Mouse (Mus musculus) lung, postnatal 25 days (tissue): ENCODE measurements around the gene Defb13.
"Not testable (repeated sequence)": the region's sequence is repeated elsewhere in the genome, so short reads cannot be mapped to it uniquely, and the experiment has no call there.

Experiments used
- DNase-seq: peaks from one replicate; pipeline ENCODE4 v3.0.0; 2022; ENCODE audit warnings: low spot score

Defb13 gene

DNA sequence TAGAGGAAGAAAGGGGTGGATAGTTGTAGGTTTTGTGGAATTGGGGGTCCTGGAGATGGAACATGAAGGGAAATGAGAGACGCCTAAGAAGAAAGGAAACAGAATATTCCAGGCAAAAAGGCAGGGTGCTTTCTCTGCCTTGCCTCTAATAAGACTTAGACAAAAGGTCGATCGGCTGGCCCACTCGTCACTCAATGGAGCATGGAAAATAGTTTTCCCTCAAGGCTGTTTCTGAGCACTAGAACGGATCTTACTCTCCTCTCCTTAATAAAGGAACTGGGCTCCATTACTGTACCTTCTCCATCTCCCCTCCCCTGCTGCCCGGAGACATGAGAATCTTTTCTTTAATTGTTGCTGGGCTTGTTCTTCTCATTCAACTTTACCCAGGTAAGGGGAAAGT, at the start of gene Defb13:
TSS of gene Defb13 (plus strand) at position 301 of the 400 bp plus-strand sequence.
- no peak for DNase-seq

DNA sequence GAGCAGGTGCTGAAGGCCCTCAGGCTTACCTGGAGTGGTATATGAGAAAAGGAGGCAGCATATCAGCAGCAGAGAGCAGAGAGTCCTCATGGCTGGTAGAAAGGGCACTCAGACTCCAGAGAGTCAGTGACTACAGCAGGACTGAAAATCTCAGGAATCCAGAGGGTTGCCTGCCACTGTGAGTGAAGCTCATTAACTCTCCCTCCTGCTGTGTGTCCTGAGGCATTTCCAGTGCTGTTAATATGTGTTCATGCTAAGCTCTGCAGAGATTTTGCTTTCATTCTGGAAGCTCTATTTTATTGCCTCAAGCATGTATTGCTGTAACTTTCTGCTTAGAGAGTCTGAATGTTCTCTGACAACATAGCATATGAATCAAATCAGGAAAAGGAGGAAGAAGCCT, 40.3 kb upstream of the Defb13 start, which contains the start of gene Defb11:
TSS of gene Defb11 (minus strand) at position 123 of the 400 bp plus-strand sequence.
- not testable (repeated sequence) for DNase-seq

DNA sequence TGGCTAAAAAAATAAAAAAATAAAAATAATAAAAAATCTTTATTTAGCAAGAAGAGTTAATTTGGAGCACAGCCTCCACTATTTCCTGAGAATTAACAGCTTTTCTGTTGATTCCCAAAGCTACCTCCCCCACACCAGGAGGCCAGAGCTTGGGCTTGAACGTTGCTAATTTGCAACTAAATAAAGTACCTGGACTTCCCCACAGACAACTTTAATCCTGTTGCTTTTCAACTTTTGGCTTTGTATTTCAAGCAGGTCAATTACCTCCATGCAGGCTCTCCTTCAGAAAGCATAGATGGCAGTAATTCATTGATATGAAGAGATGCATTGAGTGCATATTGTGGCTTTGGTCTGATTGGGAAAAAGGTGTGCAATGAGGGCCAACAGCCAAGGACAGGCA, 34.6 kb upstream of the Defb13 start:
- no peak for DNase-seq

DNA sequence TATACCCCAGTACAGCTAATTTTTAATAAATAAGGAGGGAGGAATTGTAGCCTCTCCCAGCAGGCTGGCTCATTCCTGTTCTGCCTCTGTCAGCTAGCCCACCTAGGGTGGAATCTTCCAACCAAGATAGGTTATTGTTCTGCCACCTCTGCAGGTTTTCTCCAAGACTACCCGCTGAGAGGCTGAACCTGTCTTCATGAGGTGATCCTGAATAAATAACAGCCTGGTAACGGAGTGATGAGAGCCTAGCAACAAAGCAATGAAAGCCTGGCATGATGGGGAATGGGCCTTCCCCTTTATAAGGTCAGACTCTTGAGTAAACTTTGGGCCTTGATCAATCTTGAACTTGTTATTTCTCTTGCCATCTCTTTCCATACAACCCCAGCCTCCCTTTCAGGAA, 34.0 kb upstream of the Defb13 start:
- no peak for DNase-seq

DNA sequence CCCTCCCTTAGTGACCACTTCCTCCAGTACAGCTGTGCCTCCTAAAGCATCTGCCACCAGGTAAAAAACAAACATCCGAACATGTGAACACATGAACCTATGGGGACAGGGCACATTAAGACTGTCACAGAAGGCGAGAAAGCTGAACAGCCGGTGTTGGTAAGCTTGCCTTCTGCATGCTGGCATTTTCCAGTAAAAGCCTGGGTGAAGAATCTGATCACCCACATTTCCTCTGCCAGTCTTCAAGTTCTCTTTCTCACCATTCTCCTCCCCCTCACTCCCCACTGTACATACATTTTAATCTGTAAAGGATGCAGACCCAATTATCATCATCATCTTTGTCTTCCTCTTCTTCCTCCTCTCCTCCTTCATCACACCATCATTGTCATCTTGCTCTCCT, 30.9 kb upstream of the Defb13 start:
- DNase-seq: no peak

DNA sequence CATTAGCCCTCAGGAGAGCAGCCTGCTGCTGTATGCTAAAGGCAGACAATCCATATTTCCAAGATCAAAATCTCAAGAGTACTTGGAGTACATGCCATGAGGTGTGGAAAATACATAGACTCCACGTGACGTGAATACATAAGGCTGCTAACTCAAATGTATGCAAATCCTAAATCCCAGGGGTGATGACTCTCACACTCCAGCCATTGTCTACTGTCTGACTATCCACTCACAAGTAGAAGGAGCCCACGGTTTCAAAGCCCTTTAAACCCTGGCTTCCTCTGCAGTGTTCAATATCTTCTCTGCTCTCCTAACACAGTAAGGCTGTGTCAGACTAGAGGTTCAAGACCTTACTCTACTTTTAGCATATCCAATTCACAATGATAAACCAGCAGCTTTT, 15.8 kb upstream of the Defb13 start:
- DNase-seq: not testable (repeated sequence)

DNA sequence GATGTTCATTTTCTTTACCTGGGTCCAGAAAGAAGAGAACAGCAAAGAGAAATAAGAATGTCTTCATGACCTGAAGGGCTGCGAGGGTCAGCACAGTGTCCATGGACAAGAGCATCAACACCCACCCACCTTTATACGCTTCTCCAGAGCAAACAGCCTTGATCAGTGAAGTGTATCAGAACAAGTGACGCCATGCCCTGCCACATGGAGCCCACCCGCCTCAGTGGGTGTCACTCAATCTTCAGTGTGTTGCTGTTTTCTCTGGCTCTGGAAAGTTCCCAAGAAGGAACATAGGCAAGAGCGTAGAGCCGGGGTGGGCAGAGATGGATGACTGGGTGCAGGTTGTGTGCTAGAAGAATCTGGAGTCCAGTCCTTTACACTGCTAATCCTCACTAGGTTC, 14.0 kb upstream of the Defb13 start, which contains the start of gene Defb15:
TSS of gene Defb15 (minus strand) at position 101 of the 400 bp plus-strand sequence.
- DNase-seq: no peak

DNA sequence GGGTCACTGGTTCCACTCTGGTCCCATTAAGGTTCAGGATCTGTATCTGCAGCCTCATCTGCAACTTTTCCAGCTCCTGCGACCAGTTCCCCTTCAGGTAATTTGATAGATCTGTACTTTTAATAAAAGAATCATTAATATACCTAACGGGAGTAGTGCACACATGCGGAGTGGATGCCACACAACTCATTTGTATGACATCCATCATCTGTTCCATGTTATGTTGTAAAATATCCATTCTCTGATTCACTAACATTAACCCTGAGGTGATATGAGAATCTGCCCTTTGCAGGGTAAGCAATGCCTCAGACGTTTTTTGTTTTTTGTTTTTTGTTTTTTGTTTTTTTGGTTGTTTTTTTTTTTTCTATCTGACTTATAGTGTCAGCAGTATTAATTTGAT, 8.5 kb upstream of the Defb13 start, which contains the start of gene Defb35:
TSS of gene Defb35 (plus strand) at position 301 of the 400 bp plus-strand sequence.
- not testable (repeated sequence) for DNase-seq

DNA sequence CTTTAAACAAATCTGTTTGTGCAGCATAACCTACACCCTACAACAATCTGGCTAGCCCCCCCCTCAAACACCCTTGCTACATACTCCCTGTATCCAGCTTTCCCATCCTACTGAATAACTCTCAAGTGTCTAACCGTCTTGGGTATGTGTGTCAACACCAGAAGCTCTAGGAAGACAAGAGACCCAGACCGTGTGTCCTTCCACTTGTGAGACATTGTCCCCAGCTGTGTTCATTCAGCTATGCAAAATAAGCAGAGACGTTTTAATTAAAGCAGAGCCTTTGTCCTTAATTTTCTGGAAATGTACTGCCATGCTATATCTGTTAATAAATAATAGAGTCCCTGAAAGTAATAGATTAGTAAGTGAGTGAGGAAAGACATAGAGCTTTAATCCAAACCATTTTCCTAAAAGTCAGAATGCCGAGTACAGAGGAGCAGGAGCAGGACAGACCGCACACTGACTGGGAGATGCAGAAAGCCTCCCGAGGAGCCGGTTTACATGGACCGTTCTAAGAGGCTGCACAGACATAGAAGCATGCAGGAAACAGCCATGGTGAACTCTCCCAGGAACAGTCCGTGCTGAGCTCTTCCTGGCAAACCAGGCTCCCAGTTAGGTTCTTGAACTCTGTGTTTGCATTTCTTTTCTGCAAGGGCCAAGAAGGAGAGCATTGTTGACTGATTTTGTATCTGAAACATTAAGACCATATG, 902 bp downstream of the Defb13 start:
- no peak for DNase-seq

DNA sequence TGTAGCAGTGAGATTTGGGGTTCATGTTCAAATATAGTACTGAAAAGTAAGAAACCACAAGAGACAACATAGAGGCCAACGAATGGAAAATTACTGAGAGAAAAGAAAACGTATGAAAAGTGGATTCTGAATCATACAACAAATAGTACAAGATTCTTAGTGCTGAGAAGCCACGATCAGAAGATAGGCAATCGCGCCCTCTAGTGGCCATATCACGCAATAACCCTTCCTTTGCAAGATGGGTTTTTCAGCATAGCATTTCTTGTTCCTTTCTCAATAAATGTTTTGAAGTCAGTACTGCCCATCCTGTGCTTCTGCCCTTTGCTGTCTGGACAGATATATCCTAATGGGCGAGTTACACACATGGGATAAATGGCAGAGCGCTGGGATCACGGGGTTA, 8.8 kb downstream of the Defb13 start:
- peak; percentile 1 for DNase-seq

DNA sequence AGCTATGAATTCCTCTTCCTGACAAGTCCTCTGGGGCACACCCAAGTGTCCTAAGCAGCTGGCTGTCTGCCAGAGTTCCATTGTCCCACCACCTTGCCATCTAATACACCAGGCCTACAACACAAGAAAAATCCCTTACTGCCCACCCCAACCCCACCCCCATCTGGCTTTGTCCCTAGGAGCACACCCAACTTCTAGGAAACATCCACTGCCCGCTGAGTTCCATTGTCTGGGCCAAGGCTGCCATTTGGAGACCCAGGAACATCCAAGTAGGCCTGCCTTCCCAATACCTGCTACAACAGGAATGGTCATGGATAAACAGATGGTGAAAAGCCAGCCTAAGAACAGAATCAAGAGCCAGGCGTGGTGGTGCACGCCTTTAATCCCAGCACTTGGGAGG, 9.8 kb downstream of the Defb13 start:
- DNase-seq: no peak

DNA sequence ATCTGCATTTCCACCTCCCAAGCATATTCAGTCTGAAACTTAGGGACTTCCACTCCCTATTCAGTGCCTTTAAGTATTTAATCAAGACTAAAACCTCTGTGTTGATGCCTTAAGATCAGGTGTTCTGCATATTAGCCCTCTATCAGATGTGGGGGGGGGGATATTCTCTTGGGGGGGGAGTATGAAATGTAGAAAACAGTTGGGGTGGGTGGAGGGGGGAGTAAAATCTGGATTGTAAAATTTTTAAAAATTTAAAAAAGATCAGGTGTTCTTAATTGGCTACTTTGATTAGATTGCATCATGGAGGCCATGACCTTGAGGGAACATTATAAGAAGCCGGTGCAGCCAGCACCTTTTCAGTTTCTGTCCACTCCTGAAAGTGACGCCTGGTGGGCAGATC, 11.9 kb downstream of the Defb13 start, which contains the start of gene Fam90a1a:
TSS of gene Fam90a1a (plus strand) at position 301 of the 400 bp plus-strand sequence.
- DNase-seq: no peak

DNA sequence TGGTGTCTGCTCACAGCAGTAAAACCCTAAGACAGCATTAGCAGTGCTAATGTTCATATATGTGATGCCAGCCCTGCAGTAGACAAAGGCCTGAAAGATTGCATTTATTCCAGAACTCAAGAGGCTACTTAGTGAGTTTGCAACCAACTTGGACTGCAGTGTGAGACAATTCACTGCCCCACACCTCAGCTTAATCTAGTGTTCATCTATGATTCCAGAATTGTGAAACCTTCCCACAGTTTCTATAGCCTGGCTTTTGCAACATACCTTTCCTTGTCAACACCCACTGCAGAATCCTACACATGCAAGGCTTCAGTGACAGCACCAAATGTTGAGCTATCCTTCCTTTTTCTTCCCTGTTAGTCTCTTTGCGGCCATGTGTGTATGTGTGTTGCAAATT, 20.1 kb downstream of the Defb13 start:
- no peak for DNase-seq

DNA sequence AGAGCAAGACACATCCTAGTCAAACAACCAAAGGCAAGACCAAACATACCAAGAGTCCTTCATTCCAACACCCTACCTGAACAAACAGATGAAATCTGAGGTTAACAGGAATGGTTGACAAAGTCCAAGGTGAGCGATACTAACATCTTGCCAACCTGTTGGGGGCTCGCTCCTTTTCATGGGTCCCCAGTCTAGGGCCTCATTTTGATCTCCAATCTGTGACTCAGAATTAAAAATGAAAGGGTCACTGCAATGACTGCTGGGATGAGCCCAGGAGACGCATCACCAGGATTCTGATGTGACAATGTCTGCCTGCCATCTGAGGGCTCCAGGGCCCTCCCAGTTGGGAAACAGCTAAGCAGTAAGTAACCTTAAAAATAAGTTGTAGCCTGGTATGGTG, 22.9 kb downstream of the Defb13 start, which contains the start of gene Ccdc70:
TSS of gene Ccdc70 (plus strand) at position 301 of the 400 bp plus-strand sequence.
- DNase-seq: no peak

DNA sequence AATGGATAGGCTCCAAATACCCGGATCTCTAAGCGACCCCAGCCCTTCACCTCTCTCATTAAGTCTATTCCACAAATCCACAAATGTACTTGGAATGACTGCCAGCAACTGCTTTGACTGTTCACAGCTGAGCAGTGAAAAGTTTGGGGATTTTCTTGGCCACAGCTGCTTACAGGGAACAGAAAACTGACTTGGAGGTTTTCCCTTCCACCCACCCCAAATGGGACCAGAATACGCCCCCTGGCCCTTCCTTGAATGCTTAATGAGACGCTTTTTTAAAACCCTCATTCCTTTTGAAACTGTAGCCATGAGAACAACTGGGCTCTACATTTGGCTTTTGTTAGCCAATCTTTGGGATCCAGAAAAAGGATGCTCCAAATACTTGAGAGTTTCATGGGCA, 31.6 kb downstream of the Defb13 start:
- no peak for DNase-seq

DNA sequence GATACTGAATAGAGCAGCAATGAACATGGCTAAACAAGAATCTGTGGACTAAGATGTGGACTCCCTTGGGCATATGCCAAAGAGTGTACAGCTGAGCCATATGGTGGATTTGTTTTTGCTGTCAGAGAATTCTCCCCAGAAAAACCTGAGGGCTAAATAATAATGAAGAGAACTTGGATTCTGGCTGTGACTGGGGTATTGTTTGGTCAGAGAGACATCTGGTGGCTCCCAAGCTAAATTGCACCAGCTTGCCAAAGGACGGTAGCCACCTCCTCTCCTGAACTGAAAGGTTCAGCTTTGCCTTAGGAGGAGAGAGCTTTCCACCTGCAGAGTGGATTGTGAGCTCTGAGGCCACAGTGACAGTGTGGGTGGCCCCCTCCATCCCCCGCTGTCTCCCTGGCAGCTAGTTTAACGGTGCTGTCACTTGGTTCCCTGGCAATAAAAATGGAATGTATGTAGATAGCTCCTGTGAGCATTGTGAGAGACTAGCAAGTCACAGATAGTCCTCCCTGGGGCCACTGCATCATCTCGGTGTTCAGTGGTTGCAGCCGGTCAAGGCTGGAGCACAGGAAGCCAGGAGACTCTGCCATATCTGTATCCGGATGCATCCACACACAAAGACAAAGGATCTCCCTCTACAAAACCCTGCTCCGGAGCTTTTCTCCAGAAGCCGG, 35.2 kb downstream of the Defb13 start:
- DNase-seq: no peak

DNA sequence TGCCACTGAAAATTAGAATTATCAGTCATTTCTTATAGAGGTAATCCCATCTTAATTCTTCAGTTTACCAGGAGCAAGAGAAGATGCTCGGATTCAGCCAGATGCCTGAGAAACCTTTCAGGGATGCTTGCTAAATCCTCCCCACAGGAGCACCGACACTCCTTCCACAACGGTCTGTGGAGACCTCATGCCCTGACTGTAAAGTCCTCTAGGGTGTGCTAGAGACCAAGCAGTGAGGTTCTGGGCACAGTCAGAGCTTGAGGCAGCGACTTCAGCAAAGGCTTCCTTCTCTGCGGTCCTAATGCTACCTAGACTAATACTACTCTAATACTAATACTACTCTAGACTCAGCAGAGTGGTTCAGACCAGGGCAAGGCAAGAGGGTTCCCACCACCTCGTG, 45.6 kb downstream of the Defb13 start:
- peak; percentile 12 for DNase-seq

DNA sequence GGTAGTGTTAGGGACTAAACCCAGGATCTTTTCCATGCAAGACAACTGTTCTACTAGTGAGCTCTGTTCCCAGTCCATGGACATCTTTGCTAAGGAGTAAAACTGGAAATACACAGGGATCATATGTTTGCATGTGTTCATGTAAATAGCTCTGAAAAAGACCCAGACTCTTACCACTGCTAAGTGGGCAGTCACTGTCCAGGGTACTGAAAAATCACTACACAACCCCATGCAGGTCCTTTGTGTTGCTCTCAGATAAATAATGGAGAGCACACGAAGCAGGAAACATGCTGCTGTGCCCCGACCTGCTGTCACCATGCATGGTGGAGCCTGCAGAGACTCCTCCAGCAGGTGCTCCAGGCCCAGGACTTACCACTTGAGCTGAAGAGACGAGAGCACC, 48.6 kb downstream of the Defb13 start:
- DNase-seq: no peak
